Mouse (Mus musculus) ES-E14 (cell line): Measurements from ENCODE around the gene Tnnt1.

Experiments
- CHD2 ChIP-seq: IDR thresholded peaks from 2 replicates; pipeline ENCODE4 v1.6.1; 2014; ENCODE audit warnings: mild to moderate bottlenecking, low read depth, low read length, inconsistent platforms
- HCFC1 ChIP-seq: IDR thresholded peaks from 2 replicates; pipeline ENCODE4 v1.6.1; 2012; ENCODE audit warnings: low read length, inconsistent platforms, borderline replicate concordance; ENCODE audit not compliant: insufficient read depth
- MAFK ChIP-seq: IDR thresholded peaks from 2 replicates; pipeline ENCODE4 v1.6.1; 2014; ENCODE audit warnings: mild to moderate bottlenecking, low read depth, low read length, inconsistent platforms; ENCODE audit not compliant: insufficient read depth
- ZC3H11A ChIP-seq: IDR thresholded peaks from 2 replicates; pipeline ENCODE4 v1.6.1; 2012; ENCODE audit warnings: low read depth, mild to moderate bottlenecking, inconsistent platforms, low read length, borderline replicate concordance

- no peak for TF ChIP-seq CHD2
- no peak for TF ChIP-seq ZC3H11A
- no peak for TF ChIP-seq MAFK
- TF ChIP-seq HCFC1 = no peak
These were observed 23.6 kb downstream of the Tnnt1 start for GRCm38 (mm10) chr7:4492284-4493224.
